Mouse (Mus musculus) kidney, adult 9 months (tissue): ENCODE results near the gene Mrtfb.

ENCODE experiments used
- DNase-seq: peaks from one replicate; pipeline ENCODE4 v3.0.0; 2022

Mrtfb gene

GRCm38 (mm10) chr16:13445461-13445860, 189.2 kb downstream of the Mrtfb start:
- no peak for DNase-seq

- no peak for DNase-seq
These were observed 190.2 kb downstream of the Mrtfb start for GRCm38 (mm10) chr16:13446488-13446887.

- no peak for DNase-seq
These were observed 190.6 kb downstream of the Mrtfb start for GRCm38 (mm10) chr16:13446971-13447283.

GRCm38 (mm10) chr16:13447284-13448050, 191.2 kb downstream of the Mrtfb start:
- no peak for DNase-seq

GRCm38 (mm10) chr16:13448051-13448705, 191.9 kb downstream of the Mrtfb start:
- no peak for DNase-seq

GRCm38 (mm10) chr16:13448706-13449090, 192.4 kb downstream of the Mrtfb start:
- no peak for DNase-seq

- no peak for DNase-seq
These were observed 193.2 kb downstream of the Mrtfb start for GRCm38 (mm10) chr16:13449491-13449890.

- DNase-seq, result no peak
These were observed 194.6 kb downstream of the Mrtfb start for GRCm38 (mm10) chr16:13450831-13451230.

GRCm38 (mm10) chr16:13451991-13452390, 195.7 kb downstream of the Mrtfb start:
- DNase-seq, result no peak

- no peak for DNase-seq
These were observed 196.4 kb downstream of the Mrtfb start for GRCm38 (mm10) chr16:13452661-13453060.

GRCm38 (mm10) chr16:13454026-13454600, 197.8 kb downstream of the Mrtfb start:
- no peak for DNase-seq

GRCm38 (mm10) chr16:13455560-13455959, 199.3 kb downstream of the Mrtfb start:
- DNase-seq, result no peak

GRCm38 (mm10) chr16:13458556-13458955, 202.3 kb downstream of the Mrtfb start:
- DNase-seq, result no peak

- no peak for DNase-seq
These were observed 203.8 kb downstream of the Mrtfb start for GRCm38 (mm10) chr16:13460071-13460470.

- no peak for DNase-seq
These were observed 204.6 kb downstream of the Mrtfb start for GRCm38 (mm10) chr16:13460777-13461408.

GRCm38 (mm10) chr16:13464662-13465061, 208.4 kb downstream of the Mrtfb start:
- DNase-seq, result no peak
